Mouse (Mus musculus): ENCODE results near the gene Gpr179.

- TF ChIP-seq EP300 (IDR thresholded peaks at IDR 0.05; ENCODE audit: low read depth) (no peak), CTCF (IDR thresholded peaks at IDR 0.05; ENCODE audit: low read depth) (no peak)
These were observed 47.2 kb downstream of the Gpr179 start for GRCm38 (mm10) chr11:97304631-97305030.
